Mouse (Mus musculus): ENCODE results near the gene Ube2g2. TPM values are rescaled to one million over a fixed set of nuclear protein-coding genes. Genes with fewer than 3 reads are reported as not detected.
A peak's percentile ranks its signal among the peaks of the same experiment; 100 is the strongest.

Ube2g2 gene
- total RNA-seq, 4 experiments from 2014 or later, result 78.9 to 82.9 (median 81.2) TPM

GRCm38 (mm10) chr10:77605908-77606826 lies 15.9 kb upstream of the Ube2g2 start, which contains the start of the genes Sumo3 and Gm49325:
Sumo3 (plus strand) TSS chr10:77606097.
Gm49325 (plus strand) TSS chr10:77606197.
- DNase-seq (ENCODE audit: low spot score), result peak; percentile 96

- no peak for DNase-seq (ENCODE audit: low spot score)
Observed at GRCm38 (mm10) chr10:77606855-77607254, 15.2 kb upstream of the Ube2g2 start.

GRCm38 (mm10) chr10:77607441-77607840 lies 14.6 kb upstream of the Ube2g2 start:
- no peak for DNase-seq (ENCODE audit: low spot score)

- DNase-seq (ENCODE audit: low spot score), result no peak
Observed at GRCm38 (mm10) chr10:77608589-77608988, 13.5 kb upstream of the Ube2g2 start.

GRCm38 (mm10) chr10:77610221-77610961 lies 11.7 kb upstream of the Ube2g2 start:
- no peak for DNase-seq (ENCODE audit: low spot score)

GRCm38 (mm10) chr10:77613409-77613808 lies 8.7 kb upstream of the Ube2g2 start:
- DNase-seq (ENCODE audit: low spot score), result peak; percentile 95

GRCm38 (mm10) chr10:77615647-77616046 lies 6.4 kb upstream of the Ube2g2 start:
- DNase-seq (ENCODE audit: low spot score), result no peak

- no peak for DNase-seq (ENCODE audit: low spot score)
Observed at GRCm38 (mm10) chr10:77616166-77616565, 5.9 kb upstream of the Ube2g2 start.

- no peak for DNase-seq (ENCODE audit: low spot score)
Observed at GRCm38 (mm10) chr10:77616926-77617325, 5.1 kb upstream of the Ube2g2 start.

- no peak for DNase-seq (ENCODE audit: low spot score)
Observed at GRCm38 (mm10) chr10:77621546-77621945, 529 bp upstream of the Ube2g2 start.

GRCm38 (mm10) chr10:77623069-77623492 lies 1.0 kb downstream of the Ube2g2 start:
- peak; percentile 78 for DNase-seq (ENCODE audit: low spot score)

- DNase-seq (ENCODE audit: low spot score), result no peak
Observed at GRCm38 (mm10) chr10:77623639-77624400, 1.7 kb downstream of the Ube2g2 start.

GRCm38 (mm10) chr10:77624570-77624995 lies 2.5 kb downstream of the Ube2g2 start:
- DNase-seq (ENCODE audit: low spot score), result peak; percentile 84

- no peak for DNase-seq (ENCODE audit: low spot score)
Observed at GRCm38 (mm10) chr10:77626036-77626435, 4.0 kb downstream of the Ube2g2 start.

GRCm38 (mm10) chr10:77626591-77626990 lies 4.5 kb downstream of the Ube2g2 start:
- no peak for DNase-seq (ENCODE audit: low spot score)

- peak; percentile 83 for DNase-seq (ENCODE audit: low spot score)
Observed at GRCm38 (mm10) chr10:77627497-77627896, 5.4 kb downstream of the Ube2g2 start.

GRCm38 (mm10) chr10:77629163-77629562 lies 7.1 kb downstream of the Ube2g2 start:
- DNase-seq (ENCODE audit: low spot score), result no peak

GRCm38 (mm10) chr10:77629970-77630369 lies 7.9 kb downstream of the Ube2g2 start:
- no peak for DNase-seq (ENCODE audit: low spot score)

GRCm38 (mm10) chr10:77634016-77634415 lies 11.9 kb downstream of the Ube2g2 start:
- no peak for DNase-seq (ENCODE audit: low spot score)

- DNase-seq (ENCODE audit: low spot score), result peak; percentile 48
Observed at GRCm38 (mm10) chr10:77634452-77635231, 12.6 kb downstream of the Ube2g2 start.

All from heart, adult 8-10 months (tissue).